ENCODE assay signal across 15 mouse cellular contexts in genomic region chr1:160247473-160247872, GRCm38 (mm10). TPM values are rescaled to one million over a fixed set of nuclear protein-coding genes. Genes with fewer than 3 reads are reported as not detected.
DNase-seq lines count a peak whose midpoint lies in the region; ATAC-seq and TF ChIP-seq lines count a peak whose summit lies in the region.
"Had no signal": no experiment of that assay in that cellular context is flagged by ENCODE, and none has a peak within 500 bp of the region (broad histone marks: within the 10 kb centered on the region; RNA-seq: fewer than 3 reads in every experiment).

No protein-coding gene starts in this region.

- no peak overlapping the region for H3K9ac ChIP-seq in heart, embryonic 11.5 days (ENCODE audit: low read depth, low read length)
- peak overlapping the region; percentile 45; the same call in 1 of the 2 replicates for H3K9ac ChIP-seq in CH12.LX (ENCODE audit: insufficient read depth, low read depth)
- no peak overlapping the region for H3K9ac ChIP-seq in midbrain, embryonic 14.5 days (replicated peaks; ENCODE audit: low read length)
- H3K9ac ChIP-seq: forebrain, embryonic 15.5 days; neural tube, embryonic 12.5 days had no signal

- H3K27me3 ChIP-seq in heart, embryonic 11.5 days (ENCODE audit: control insufficient read depth, insufficient read depth, low read length): no peaks in the 10 kb centered on the region
- H3K27me3 ChIP-seq in CH12.LX (replicated peaks): no peaks in the 10 kb centered on the region
- H3K27me3 ChIP-seq in midbrain, embryonic 14.5 days (ENCODE audit: control insufficient read depth, insufficient read depth, low read length): no peaks in the 10 kb centered on the region
- H3K27me3 ChIP-seq: forebrain, embryonic 15.5 days; neural tube, embryonic 12.5 days had no signal

- TF ChIP-seq EP300 in CH12.LX (IDR thresholded peaks at IDR 0.05; ENCODE audit: low read length): peak; percentile 16; the same call in 1 of the 2 replicates

- no peak for ATAC-seq in heart, embryonic 11.5 days (replicated peaks; ENCODE audit: insufficient number of reproducible peaks, low FRiP score, low TSS enrichment)
- no peak for ATAC-seq in midbrain, embryonic 14.5 days (ENCODE audit: low FRiP score, low TSS enrichment)
- ATAC-seq: hindbrain, postnatal 0 days had no signal

- peak; percentile 33; the same call in 1 of the 2 replicates for TF ChIP-seq POLR2A in CH12.LX (IDR thresholded peaks at IDR 0.05; ENCODE audit: low read depth, low read length)

- no peak overlapping the region for H3K27ac ChIP-seq in heart, embryonic 11.5 days (ENCODE audit: low read depth, low read length)
- H3K27ac ChIP-seq in CH12.LX (ENCODE audit: insufficient read depth, low read depth): peak overlapping the region; percentile 51
- H3K27ac ChIP-seq in midbrain, embryonic 14.5 days (replicated peaks; ENCODE audit: low read depth, low read length): no peak overlapping the region
- H3K27ac ChIP-seq: forebrain, embryonic 15.5 days; gastrocnemius, adult 2 months; hindbrain, postnatal 0 days; neural tube, embryonic 12.5 days had no signal

- dilution Hi-C loops in CH12.LX (cut with MboI; ENCODE audit: extremely low pct_ligation_motif_present, extremely low pct_unique_long_range_greater_than_20kb, low sequenced_read_pairs): no loop called here

- H3K9me3 ChIP-seq in heart, embryonic 11.5 days (replicated peaks; ENCODE audit: control insufficient read depth, low read length): no peaks in the 10 kb centered on the region
- no peaks in the 10 kb centered on the region for H3K9me3 ChIP-seq in CH12.LX (replicated peaks; ENCODE audit: low read length)
- no peaks in the 10 kb centered on the region for H3K9me3 ChIP-seq in midbrain, embryonic 14.5 days (ENCODE audit: control insufficient read depth, low read length)
- H3K9me3 ChIP-seq: forebrain, embryonic 15.5 days; G1E; neural tube, embryonic 12.5 days had no signal

- TF ChIP-seq CTCF in CH12.LX (conservative IDR thresholded peaks at IDR 0.05 in 1 of 2, IDR thresholded peaks at IDR 0.05 in 1 of 2; ENCODE audit: low read depth in 2 of 2, low read length in 2 of 2): no peak

- peak; percentile 87 for DNase-seq in heart, adult 11 months
- peak; percentile 57 for DNase-seq in CH12.LX (ENCODE audit: extremely low read depth)
- DNase-seq in spleen, adult 18-20 months: peak; percentile 55
- peak; percentile 44 to 54 for DNase-seq in thymus, postnatal 10 days (ENCODE audit: low spot score in 2 of 2)
- DNase-seq in midbrain, embryonic 14.5 days: no peak
- DNase-seq in embryo, embryonic 10 days (ENCODE audit: low spot score): no peak
- DNase-seq in frontal cortex, postnatal 14 days (ENCODE audit: low spot score in 2 of 2): no peak
- DNase-seq: cerebellum, postnatal 14 days; gastrocnemius, adult 2 months had no signal

- H3K4me1 ChIP-seq in heart, embryonic 11.5 days (ENCODE audit: control insufficient read depth, insufficient read depth, low read length): no peaks in the 10 kb centered on the region
- peaks cover 2 to 79% of the 10 kb centered on the region in 2 experiments; a peak in 3 of 4 replicates for H3K4me1 ChIP-seq in CH12.LX (ENCODE audit: control insufficient read depth in 1 of 2, insufficient read depth in 2 of 2)
- H3K4me1 ChIP-seq in midbrain, embryonic 14.5 days (ENCODE audit: control insufficient read depth, insufficient read depth, low read length): no peaks in the 10 kb centered on the region
- H3K4me1 ChIP-seq: neural tube, embryonic 12.5 days had no signal

- WGBS in heart, embryonic 11.5 days (ENCODE audit: insufficient replicate concordance): 79% methylated on average over 9 of the region's 9 CpGs
- WGBS in midbrain, embryonic 14.5 days: 85% methylated on average over 9 of the region's 9 CpGs

- H3K79me2 ChIP-seq in CH12.LX (replicated peaks; ENCODE audit: control insufficient read depth, extremely low read depth, insufficient read depth, poor library complexity, severe bottlenecking): peaks cover 30% of the 10 kb centered on the region

- H3K36me3 ChIP-seq in heart, embryonic 11.5 days (ENCODE audit: control insufficient read depth, insufficient read depth, low read length): no peaks in the 10 kb centered on the region
- H3K36me3 ChIP-seq in CH12.LX (replicated peaks in 1 of 2; ENCODE audit: control insufficient read depth in 1 of 2, insufficient read depth in 1 of 2, low read length in 1 of 2): peaks cover 0 to 3% of the 10 kb centered on the region in 2 experiments
- H3K36me3 ChIP-seq in midbrain, embryonic 14.5 days (ENCODE audit: control insufficient read depth, insufficient read depth, low read length): no peaks in the 10 kb centered on the region
- H3K36me3 ChIP-seq: forebrain, embryonic 15.5 days; neural tube, embryonic 12.5 days had no signal

- no peak overlapping the region for H3K4me2 ChIP-seq in heart, embryonic 11.5 days
- H3K4me2 ChIP-seq in CH12.LX (ENCODE audit: insufficient read depth, low read depth, poor library complexity, severe bottlenecking): peak overlapping the region; percentile 92
- H3K4me2 ChIP-seq in midbrain, embryonic 14.5 days (ENCODE audit: low read length): no peak overlapping the region
- H3K4me2 ChIP-seq: forebrain, embryonic 15.5 days; neural tube, embryonic 12.5 days had no signal

- TF ChIP-seq RAD21 in CH12.LX (IDR thresholded peaks at IDR 0.05; ENCODE audit: low read depth, low read length): no peak

- in situ Hi-C loops in CH12.LX (cut with MboI; ENCODE audit: low pct_ligation_motif_present, low pct_unique_long_range_greater_than_20kb, low sequenced_read_pairs): loop anchor here (10.0 kb wide), 1 partner anchor 127 kb away; no protein-coding TSS in a partner anchor

- H3K4me3 ChIP-seq in heart, embryonic 11.5 days (ENCODE audit: low read depth, low read length): no peak overlapping the region
- H3K4me3 ChIP-seq in CH12.LX (replicated peaks in 1 of 3; ENCODE audit: low read depth in 2 of 3, low read length in 2 of 3, poor library complexity in 1 of 3): peak overlapping the region; percentile 31 to 41 (median 38)
- no peak overlapping the region for H3K4me3 ChIP-seq in midbrain, embryonic 14.5 days (replicated peaks; ENCODE audit: low read depth, low read length)
- H3K4me3 ChIP-seq: erythroblast, embryonic 14.5 days; forebrain, embryonic 15.5 days; gastrocnemius, adult 2 months; neural tube, embryonic 12.5 days had no signal

TF ChIP-seq in CH12.LX, 34 proteins besides CTCF, POLR2A, EP300 and RAD21 (continues in another document):
- TF ChIP-seq ELF1 (IDR thresholded peaks at IDR 0.05; ENCODE audit: low read depth, low read length): 0 out of 2 replicates have a peak, but pooled peaks have one; percentile 20
- no peak for TF ChIP-seq USF1 (IDR thresholded peaks at IDR 0.05; ENCODE audit: low read depth, low read length)
- TF ChIP-seq BHLHE40 (IDR thresholded peaks at IDR 0.05; ENCODE audit: low read depth, low read length): no peak
- no peak for TF ChIP-seq MYC (IDR thresholded peaks at IDR 0.05; ENCODE audit: low read depth, low read length)
- TF ChIP-seq ZC3H11A (IDR thresholded peaks at IDR 0.05; ENCODE audit: low read depth, low read length): no peak
- peak; percentile 77; the same call in 1 of the 2 replicates for TF ChIP-seq SIN3A (IDR thresholded peaks at IDR 0.05; ENCODE audit: low read length)
- no peak for TF ChIP-seq PAX5 (IDR thresholded peaks at IDR 0.05; ENCODE audit: low read length)
- TF ChIP-seq RCOR1 (conservative IDR thresholded peaks at IDR 0.05; ENCODE audit: low read depth, low read length): no peak
- no peak for TF ChIP-seq HCFC1 (IDR thresholded peaks at IDR 0.05; ENCODE audit: low read depth, low read length)
- no peak for TF ChIP-seq SMC3 (IDR thresholded peaks at IDR 0.05; ENCODE audit: low read depth, low read length)
- TF ChIP-seq IRF4 (IDR thresholded peaks at IDR 0.05; ENCODE audit: low read depth, low read length): no peak
- no peak for TF ChIP-seq UBTF (IDR thresholded peaks at IDR 0.05; ENCODE audit: low read depth, low read length)
- TF ChIP-seq NRF1 (IDR thresholded peaks at IDR 0.05; ENCODE audit: low read depth, low read length): no peak
- TF ChIP-seq ZKSCAN1 (IDR thresholded peaks at IDR 0.05; ENCODE audit: borderline replicate concordance, low read depth, low read length): no peak
- TF ChIP-seq E2F4 (IDR thresholded peaks at IDR 0.05; ENCODE audit: insufficient replicate concordance, low read depth, low read length): no peak
- no peak for TF ChIP-seq MAFK (IDR thresholded peaks at IDR 0.05; ENCODE audit: insufficient replicate concordance, low read length)
- no peak for TF ChIP-seq CHD2 (IDR thresholded peaks at IDR 0.05; ENCODE audit: low read length)
- TF ChIP-seq TBP (conservative IDR thresholded peaks at IDR 0.05; ENCODE audit: low read depth, low read length): no peak
- no peak for TF ChIP-seq KAT2A (IDR thresholded peaks at IDR 0.05; ENCODE audit: insufficient replicate concordance, low read length)
- TF ChIP-seq JUN (IDR thresholded peaks at IDR 0.05; ENCODE audit: insufficient read depth, low read depth, low read length): no peak
- no peak for TF ChIP-seq NELFE (IDR thresholded peaks at IDR 0.05; ENCODE audit: low read depth, low read length)
- no peak for TF ChIP-seq MAX (IDR thresholded peaks at IDR 0.05; ENCODE audit: low read length)
- TF ChIP-seq MXI1 (IDR thresholded peaks at IDR 0.05; ENCODE audit: low read depth, low read length): 0 out of 2 replicates have a peak, but pooled peaks have one; percentile 30
- no peak for TF ChIP-seq MEF2A (IDR thresholded peaks at IDR 0.05; ENCODE audit: borderline replicate concordance, low read depth, low read length)
- TF ChIP-seq ZNF384 (IDR thresholded peaks at IDR 0.05; ENCODE audit: low read depth, low read length): no peak
- no peak for TF ChIP-seq POLR2AphosphoS2 (IDR thresholded peaks at IDR 0.05; ENCODE audit: low read depth, low read length)
- peak; percentile 51; the same call in 1 of the 2 replicates for TF ChIP-seq TCF12 (IDR thresholded peaks at IDR 0.05; ENCODE audit: low read depth, low read length)
- TF ChIP-seq CHD1 (IDR thresholded peaks at IDR 0.05; ENCODE audit: low read depth, low read length): 0 out of 2 replicates have a peak, but pooled peaks have one; percentile 35

RNA-seq across cellular contexts. Expression of gene Cacybp, which starts 34.8 kb away (rescaled TPM):
- polyA plus RNA-seq in heart, embryonic 11.5 days (2014; fragmentation: Nextera tagmentation; extraction: Ambion mirVana): 202 and 205 TPM in 2 replicates
- total RNA-seq in CH12.LX (2012; rRNA removed): 130 and 174 TPM in 2 replicates
- total RNA-seq in CH12.LX (2014; rRNA removed): 390 and 459 TPM in 2 replicates
- 357 and 459 TPM in 2 replicates for polyA plus RNA-seq in CH12.LX (2012; ENCODE audit: insufficient read length, low read depth)
- 275 and 317 TPM in 2 replicates for polyA plus RNA-seq in midbrain, embryonic 14.5 days (2014; fragmentation: Nextera tagmentation; extraction: Ambion mirVana)

RNA-seq across cellular contexts. Expression of gene Mrps14, which starts 52.5 kb away (rescaled TPM):
- polyA plus RNA-seq in heart, embryonic 11.5 days (2014; fragmentation: Nextera tagmentation; extraction: Ambion mirVana): 178 and 193 TPM in 2 replicates
- total RNA-seq in CH12.LX (2012; rRNA removed) (103 and 107 TPM in 2 replicates), CH12.LX (2014; rRNA removed) (142 and 147 TPM in 2 replicates)
- polyA plus RNA-seq in CH12.LX (2012; ENCODE audit: insufficient read length, low read depth): 103 and 106 TPM in 2 replicates
- polyA plus RNA-seq in midbrain, embryonic 14.5 days (2014; fragmentation: Nextera tagmentation; extraction: Ambion mirVana): 144 and 151 TPM in 2 replicates

Comparison
In these comparisons a context has a peak if more than half of its experiments do, and no peak if none do; other contexts are left out.
1. DNase-seq: peak in heart, adult 11 months (single experiment), CH12.LX (single experiment), spleen, adult 18-20 months (2 of 2) and thymus, postnatal 10 days (2 of 2); none in midbrain, embryonic 14.5 days (single experiment), embryo, embryonic 10 days (single experiment) and frontal cortex, postnatal 14 days (0 of 2).
2. H3K4me3 ChIP-seq: peak in CH12.LX (3 of 3); none in heart, embryonic 11.5 days (single experiment) and midbrain, embryonic 14.5 days (single experiment).